Mouse (Mus musculus) lung, adult 2 months (tissue): ENCODE results near the gene Pgf.

Source experiments
- CTCF ChIP-seq: fragments of 200-500 bp; IDR thresholded peaks from 2 replicates; pipeline ENCODE4 v1.5.1; 2011; ENCODE audit warnings: mild to moderate bottlenecking, low read length, control low read depth; ENCODE audit not compliant: insufficient read depth
- POLR2A ChIP-seq: fragments of 200-500 bp; IDR thresholded peaks from 2 replicates; pipeline ENCODE4 v1.6.1; 2011; ENCODE audit warnings: low read depth, mild to moderate bottlenecking, control low read depth, low read length, borderline replicate concordance; ENCODE audit errors: extremely low read depth

GRCm38 (mm10) chr12:85123108-85123530, 54.5 kb downstream of the Pgf start:
- TF ChIP-seq CTCF (no peak), POLR2A (no peak)
